Mouse (Mus musculus) stomach, postnatal 0 days (tissue): Measurements from ENCODE around the gene Slc25a11. TPM values are rescaled to one million over a fixed set of nuclear protein-coding genes. Genes with fewer than 3 reads are reported as not detected.

Source experiments
- ATAC-seq: fragments of 200-750 bp; cut with Nextera tagmentation; 2 replicates; pipeline ENCODE4 v1.8.0; 2017; ENCODE audit not compliant: low FRiP score, low TSS enrichment
- DNase-seq: peaks from one replicate; pipeline ENCODE4 v3.0.0-alpha.2; 2016; ENCODE audit warnings: low spot score
- H3K27ac ChIP-seq: fragments of 300-500 bp; sonication (generic); replicated peaks from 2 replicates; pipeline ENCODE4 v1.5.1; 2014; ENCODE audit warnings: mild to moderate bottlenecking, control low read depth
- H3K27me3 ChIP-seq: fragments of 300-500 bp; sonication (generic); 2 replicates; pipeline ENCODE4 v1.6.1; 2014; ENCODE audit warnings: low read length; ENCODE audit not compliant: control insufficient read depth, insufficient read depth
- H3K36me3 ChIP-seq: fragments of 300-500 bp; sonication (generic); 2 replicates; pipeline ENCODE4 v1.6.1; 2014; ENCODE audit warnings: low read length, mixed read lengths; ENCODE audit not compliant: control insufficient read depth, insufficient read depth
- H3K4me1 ChIP-seq: fragments of 300-500 bp; sonication (generic); replicated peaks from 2 replicates; pipeline ENCODE4 v1.6.1; 2014; ENCODE audit warnings: antibody characterized with exemption; ENCODE audit not compliant: control insufficient read depth, insufficient read depth
- H3K4me2 ChIP-seq: fragments of 300-500 bp; sonication (generic); replicated peaks from 2 replicates; pipeline ENCODE4 v1.6.1; 2014; ENCODE audit warnings: low read depth, mild to moderate bottlenecking, control low read depth, moderate library complexity
- H3K4me3 ChIP-seq: fragments of 300-500 bp; sonication (generic); 2 replicates; pipeline ENCODE4 v1.5.1; 2014; ENCODE audit warnings: low read depth, low read length, control low read depth
- H3K9ac ChIP-seq: fragments of 300-500 bp; sonication (generic); 2 replicates; pipeline ENCODE4 v1.6.1; 2014; ENCODE audit warnings: mild to moderate bottlenecking, low read length, control low read depth, mixed read lengths
- H3K9me3 ChIP-seq: fragments of 300-500 bp; sonication (generic); 2 replicates; pipeline ENCODE4 v1.6.1; 2016; ENCODE audit warnings: low read length; ENCODE audit not compliant: control insufficient read depth
- CTCF ChIP-seq: IDR thresholded peaks from 2 replicates; pipeline ENCODE4 v1.5.1; 2016; ENCODE audit warnings: antibody characterized with exemption, low read depth, mild to moderate bottlenecking, moderate library complexity
- EP300 ChIP-seq: optimal IDR thresholded peaks from 2 replicates; pipeline ENCODE3; 2016; ENCODE audit warnings: antibody characterized with exemption
- WGBS: fragments of 180-500 bp; shearing (Covaris S2); extraction: QIAGEN DNeasy Blood & Tissue Kit; methylation state at CpG from one replicate; pipeline ENCODE4 v1.1.7; 2014; 5-methylcytosine and 5-hydroxymethylcytosine counted together
- polyA plus RNA-seq: library from polyadenylated mRNA; unstranded; fragments of >200 nt; fragmentation: Nextera tagmentation; extraction: Ambion mirVana; gene quantifications from 2 replicates; pipeline ENCODE4 v1.2.1, GENCODE M21; 2015

The Slc25a11 gene
- polyA plus RNA-seq, 1 experiment from 2014 or later: 120 TPM

GRCm38 (mm10) chr11:70669582-70670345 is 22.5 kb upstream of the Slc25a11 start:
- Histone ChIP-seq H3K4me1 (0 out of 2 replicates have a peak, but pooled peaks cover 4% of the 10 kb centered on the region), H3K4me3 (peak overlapping the region; percentile 65), H3K4me2 (peak overlapping the region; percentile 78), H3K27me3 (no peaks in the 10 kb centered on the region), H3K27ac (peak overlapping the region; percentile 96), H3K9ac (peak overlapping the region; percentile 67), H3K9me3 (no peaks in the 10 kb centered on the region), H3K36me3 (peaks cover 3% of the 10 kb centered on the region; the same call in 1 of the 2 replicates)
- peak; percentile 72 for DNase-seq
- ATAC-seq: peak; percentile 9
- WGBS: under 1% methylated on average over 30 of the region's 31 CpGs
- TF ChIP-seq CTCF: peak; percentile 72
- TF ChIP-seq EP300: no peak

GRCm38 (mm10) chr11:70668771-70669505 is 21.7 kb upstream of the Slc25a11 start, which contains the start of gene Spag7:
Gene Spag7, minus strand, starts transcription at chr11:70669416.
- no peaks in the 10 kb centered on the region for H3K9me3 ChIP-seq
- 0 out of 2 replicates have a peak, but pooled peaks cover 4% of the 10 kb centered on the region for H3K4me1 ChIP-seq
- TF ChIP-seq EP300: peak; percentile 77
- TF ChIP-seq CTCF: no peak; the same call in 1 of the 2 replicates
- ATAC-seq: peak; percentile 96
- peaks cover 9% of the 10 kb centered on the region for H3K36me3 ChIP-seq
- H3K9ac ChIP-seq: peak within 1 kb of the TSS; percentile 67
- peak within 1 kb of the TSS; percentile 65 for H3K4me3 ChIP-seq
- WGBS: under 1% methylated on average over 43 of the region's 44 CpGs
- H3K4me2 ChIP-seq: peak within 1 kb of the TSS; percentile 78
- peak within 1 kb of the TSS; percentile 96 for H3K27ac ChIP-seq
- no peaks in the 10 kb centered on the region for H3K27me3 ChIP-seq
- peak; percentile 97 for DNase-seq

GRCm38 (mm10) chr11:70668335-70668770 is 21.1 kb upstream of the Slc25a11 start:
- WGBS: under 1% methylated on average over 15 of the region's 15 CpGs
- Histone ChIP-seq H3K36me3 (peaks cover 13% of the 10 kb centered on the region), H3K4me3 (peak overlapping the region; percentile 65), H3K4me2 (peak overlapping the region; percentile 61), H3K4me1 (0 out of 2 replicates have a peak, but pooled peaks cover 4% of the 10 kb centered on the region), H3K9ac (peak overlapping the region; percentile 50), H3K27me3 (no peaks in the 10 kb centered on the region), H3K27ac (peak overlapping the region; percentile 79), H3K9me3 (no peaks in the 10 kb centered on the region)
- TF ChIP-seq CTCF (0 out of 2 replicates have a peak, but pooled peaks have one; percentile 0), EP300 (no peak)
- peak; percentile 63 for ATAC-seq
- peak; percentile 84 for DNase-seq

- no peak for TF ChIP-seq EP300
Observed at GRCm38 (mm10) chr11:70667271-70668150, 20.2 kb upstream of the Slc25a11 start.

GRCm38 (mm10) chr11:70666687-70667086 is 19.4 kb upstream of the Slc25a11 start:
- Histone ChIP-seq H3K9me3 (no peaks in the 10 kb centered on the region), H3K4me2 (no peak overlapping the region), H3K4me3 (no peak overlapping the region), H3K27me3 (no peaks in the 10 kb centered on the region), H3K9ac (no peak overlapping the region), H3K27ac (no peak overlapping the region), H3K4me1 (0 out of 2 replicates have a peak, but pooled peaks cover 4% of the 10 kb centered on the region), H3K36me3 (peaks cover 17% of the 10 kb centered on the region)
- ATAC-seq (no peak), DNase-seq (no peak)
- 91% methylated on average over 8 of the region's 8 CpGs for WGBS
- TF ChIP-seq EP300: no peak

More at GRCm38 (mm10) chr11:70667271-70668150, 20.2 kb upstream of the Slc25a11 start:
- Histone ChIP-seq H3K4me1 (0 out of 2 replicates have a peak, but pooled peaks cover 4% of the 10 kb centered on the region), H3K27ac (peak overlapping the region; percentile 79), H3K4me3 (peak overlapping the region; percentile 65), H3K27me3 (no peaks in the 10 kb centered on the region), H3K36me3 (peaks cover 13% of the 10 kb centered on the region), H3K4me2 (peak overlapping the region; percentile 61), H3K9ac (no peak overlapping the region; the same call in 1 of the 2 replicates), H3K9me3 (no peaks in the 10 kb centered on the region)
- DNase-seq (no peak), ATAC-seq (no peak)
- WGBS: 43% methylated on average over 14 of the region's 14 CpGs
